Mouse (Mus musculus) frontal cortex, adult 2 months (tissue): ENCODE results near the gene Duox2. TPM values are rescaled to one million over a fixed set of nuclear protein-coding genes. Genes with fewer than 3 reads are reported as not detected.
"Not testable (repeated sequence)": the region's sequence is repeated elsewhere in the genome, so short reads cannot be mapped to it uniquely, and the experiment has no call there.

ENCODE experiments used
- DNase-seq, 2 experiments: peaks; one replicate each; pipeline ENCODE4 v3.0.0; 2022; ENCODE audit warnings: low spot score in 1 of 2; ENCODE audit errors: extremely low spot score in 1 of 2
- polyA plus RNA-seq: library from polyadenylated mRNA; depleted of rRNA; stranded (reverse); fragments of >200 nt; gene quantifications from 2 replicates; pipeline ENCODE4 v1.2.3, GENCODE M21; 2012; rRNA removed

Gene Duox2
- 0.88 and 1.1 TPM in 2 replicates for polyA plus RNA-seq

DNA sequence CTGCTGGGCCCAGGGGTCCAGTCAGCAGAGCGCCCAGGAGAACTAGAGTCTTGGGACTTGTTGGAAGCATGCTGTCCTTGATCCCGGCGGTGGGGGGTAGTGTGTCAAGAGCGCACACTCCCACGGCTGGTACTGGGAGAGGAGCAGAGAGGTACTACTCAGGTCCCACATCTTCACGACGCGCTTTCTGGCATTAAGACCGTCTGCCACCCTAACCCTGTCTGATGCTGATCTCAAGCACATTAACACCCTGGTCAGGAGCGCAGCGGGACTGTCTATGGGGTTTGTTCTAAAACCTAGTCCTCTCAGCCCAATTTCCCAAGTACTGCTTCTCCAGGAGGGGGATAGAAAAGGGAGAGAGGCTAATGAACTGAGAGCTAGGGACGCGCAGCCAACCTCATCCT lies at the start of gene Duox2:
Gene Duox2 (minus strand): TSS at position 354 of the 404 bp plus-strand sequence.
- no peak for DNase-seq

DNA sequence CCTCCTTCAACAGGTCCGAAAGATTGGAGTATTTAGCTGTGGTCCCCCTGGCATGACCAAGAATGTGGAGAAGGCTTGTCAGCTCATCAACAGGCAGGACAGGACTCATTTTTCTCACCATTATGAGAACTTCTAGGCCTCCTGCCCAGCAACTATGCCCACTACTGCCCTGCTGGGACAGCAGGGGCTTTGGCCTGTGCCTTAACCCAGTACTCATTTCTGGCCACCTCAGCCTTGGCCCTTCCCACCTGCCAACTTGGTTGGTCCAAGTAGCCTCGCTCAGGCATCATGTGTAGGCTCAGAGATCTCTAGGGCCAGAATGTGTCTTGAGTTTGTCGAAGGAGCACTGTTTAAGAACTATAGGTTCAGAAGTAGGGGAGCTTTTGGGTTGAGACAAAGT lies 49.0 kb upstream of the Duox2 start:
- DNase-seq = no peak

- DNase-seq = not testable (repeated sequence)
Observed at GRCm38 (mm10) chr2:122346164-122346563, 47.9 kb upstream of the Duox2 start.

GRCm38 (mm10) chr2:122345106-122345893 lies 47.1 kb upstream of the Duox2 start:
- DNase-seq = no peak

GRCm38 (mm10) chr2:122337291-122337690 lies 39.0 kb upstream of the Duox2 start:
- DNase-seq = no peak

GRCm38 (mm10) chr2:122334170-122334569 lies 35.9 kb upstream of the Duox2 start:
- DNase-seq = no peak

- no peak for DNase-seq
Observed at GRCm38 (mm10) chr2:122332222-122332621, 34.0 kb upstream of the Duox2 start.

DNA sequence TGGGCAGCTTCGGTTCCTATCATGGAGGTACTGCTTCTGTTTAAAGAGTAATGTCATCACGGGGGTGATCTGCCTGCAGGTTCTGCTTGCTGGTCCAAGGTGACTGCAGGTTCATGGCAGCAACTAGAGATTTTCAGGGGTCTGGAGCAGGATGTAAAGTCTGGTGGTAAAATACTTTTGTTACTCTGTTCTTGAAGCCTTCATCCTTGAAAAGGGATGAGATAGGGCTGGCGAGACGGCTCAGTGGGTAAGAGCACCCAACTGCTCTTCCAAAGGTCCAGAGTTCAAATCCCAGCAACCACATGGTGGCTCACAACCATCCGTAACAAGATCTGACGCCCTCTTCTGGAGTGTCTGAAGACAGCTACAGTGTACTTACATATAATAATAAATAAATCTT lies 32.1 kb upstream of the Duox2 start:
- DNase-seq = not testable (repeated sequence)

DNA sequence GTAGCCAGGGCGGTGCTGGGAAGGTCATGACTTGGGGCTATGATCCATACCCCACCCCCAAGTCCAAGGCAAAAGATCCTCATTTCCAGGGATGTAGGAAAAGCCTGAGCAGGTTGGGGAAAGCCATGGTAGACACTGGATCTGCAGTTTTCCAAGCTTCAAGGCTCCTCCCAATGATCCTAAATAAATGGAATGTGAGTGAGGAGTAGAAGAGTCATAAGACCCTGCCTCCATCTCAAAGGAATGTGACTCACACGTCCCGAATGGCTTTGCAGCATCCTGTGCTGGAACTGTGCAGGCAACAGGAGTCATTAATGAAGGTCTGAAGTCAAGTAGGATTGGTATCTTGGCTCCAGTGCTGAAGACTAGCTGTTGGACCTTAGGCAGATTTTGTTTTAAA lies 29.7 kb upstream of the Duox2 start:
- no peak for DNase-seq

DNA sequence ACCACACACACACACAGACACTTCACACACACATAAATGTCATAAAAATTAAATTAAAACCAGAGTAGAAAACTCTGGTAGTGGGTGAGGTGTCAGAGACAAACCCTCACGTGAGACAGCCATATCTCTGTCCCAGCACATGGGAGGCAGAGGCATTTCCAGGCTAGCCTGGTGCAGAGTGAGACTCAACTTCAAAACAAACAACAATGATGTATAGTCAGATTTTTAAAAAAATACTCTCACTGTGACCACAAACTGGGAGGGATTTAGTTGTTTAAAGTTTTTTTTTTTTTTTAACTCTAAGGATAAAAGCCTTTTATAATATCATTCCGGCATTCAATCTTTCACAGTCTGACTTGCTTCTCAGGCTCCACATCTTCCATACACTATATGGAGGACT lies 27.1 kb upstream of the Duox2 start:
- no peak for DNase-seq

- DNase-seq = no peak
Observed at GRCm38 (mm10) chr2:122324586-122324985, 26.3 kb upstream of the Duox2 start.

GRCm38 (mm10) chr2:122323960-122324359 lies 25.7 kb upstream of the Duox2 start:
- DNase-seq = no peak

GRCm38 (mm10) chr2:122317384-122317783 lies 19.1 kb upstream of the Duox2 start:
- DNase-seq = no peak

- DNase-seq = no peak
Observed at GRCm38 (mm10) chr2:122315372-122315771, 17.1 kb upstream of the Duox2 start, which contains the start of gene Duox1. Gene Duox1, plus strand, starts transcription at chr2:122315672.

- DNase-seq = no peak
Observed at GRCm38 (mm10) chr2:122313536-122313935, 15.3 kb upstream of the Duox2 start, which contains the start of gene Duoxa1. Gene Duoxa1, minus strand, starts transcription at chr2:122313730.

- DNase-seq = peak in 1 of 2 experiments; percentile 69
Observed at GRCm38 (mm10) chr2:122312722-122313417, 14.6 kb upstream of the Duox2 start.

DNA sequence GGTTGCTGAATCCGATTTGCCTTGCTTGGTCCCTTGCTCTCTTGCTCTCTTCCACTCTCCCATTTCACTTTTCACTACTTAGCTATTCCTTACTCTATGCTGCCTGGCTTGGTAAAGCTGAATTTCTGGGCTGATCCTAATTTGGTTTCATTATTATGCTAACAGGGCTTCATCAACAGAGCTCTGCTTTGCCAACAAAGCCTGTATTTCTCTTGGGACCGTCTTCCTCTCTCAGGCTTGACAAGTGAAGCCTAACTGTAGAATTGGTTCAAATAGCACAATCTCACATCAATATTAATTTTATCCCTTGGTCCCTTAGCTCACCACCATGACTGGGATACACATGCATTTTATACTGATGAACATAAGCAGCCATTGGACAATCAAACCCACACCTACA lies 13.3 kb upstream of the Duox2 start:
- no peak for DNase-seq

DNA sequence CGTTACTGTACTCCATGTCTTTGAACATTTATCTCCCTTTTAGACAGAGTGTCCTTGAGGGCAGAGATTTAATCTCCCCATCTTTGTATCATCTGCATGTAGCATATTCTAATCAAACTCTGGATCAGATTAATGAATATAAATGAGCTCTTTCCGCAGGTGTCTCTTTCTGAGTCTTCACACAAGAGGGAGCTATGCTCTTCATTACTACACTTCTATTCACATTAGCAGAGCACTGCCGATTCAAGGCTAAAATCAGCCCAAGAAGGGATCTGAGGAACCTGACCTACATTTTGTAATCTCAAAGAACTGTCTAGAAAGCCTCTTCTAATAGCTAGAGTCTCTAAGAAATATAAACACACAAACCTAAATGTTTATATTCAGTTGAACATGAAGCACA lies 11.4 kb upstream of the Duox2 start:
- DNase-seq = no peak

DNA sequence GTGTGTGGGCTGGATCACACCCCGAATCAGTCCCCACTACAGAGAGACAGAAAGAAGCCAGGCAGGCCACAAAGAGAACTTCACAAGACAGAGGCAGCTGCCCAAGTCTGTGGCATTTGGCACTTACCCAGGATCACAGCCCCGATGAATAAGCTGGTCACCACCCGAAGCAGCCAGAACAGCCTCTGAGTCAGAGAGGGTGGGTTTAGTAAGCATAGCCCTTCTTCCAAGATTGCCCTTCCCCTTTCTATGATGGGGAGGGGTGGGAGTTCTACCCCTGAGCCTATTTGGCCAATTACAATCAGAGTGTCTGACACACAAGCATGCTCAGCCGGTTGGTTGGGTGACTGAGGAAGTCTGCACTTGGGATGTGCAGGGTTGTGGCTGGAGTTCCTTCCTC lies 7.9 kb upstream of the Duox2 start:
- DNase-seq = peak in 1 of 2 experiments; percentile 22

DNA sequence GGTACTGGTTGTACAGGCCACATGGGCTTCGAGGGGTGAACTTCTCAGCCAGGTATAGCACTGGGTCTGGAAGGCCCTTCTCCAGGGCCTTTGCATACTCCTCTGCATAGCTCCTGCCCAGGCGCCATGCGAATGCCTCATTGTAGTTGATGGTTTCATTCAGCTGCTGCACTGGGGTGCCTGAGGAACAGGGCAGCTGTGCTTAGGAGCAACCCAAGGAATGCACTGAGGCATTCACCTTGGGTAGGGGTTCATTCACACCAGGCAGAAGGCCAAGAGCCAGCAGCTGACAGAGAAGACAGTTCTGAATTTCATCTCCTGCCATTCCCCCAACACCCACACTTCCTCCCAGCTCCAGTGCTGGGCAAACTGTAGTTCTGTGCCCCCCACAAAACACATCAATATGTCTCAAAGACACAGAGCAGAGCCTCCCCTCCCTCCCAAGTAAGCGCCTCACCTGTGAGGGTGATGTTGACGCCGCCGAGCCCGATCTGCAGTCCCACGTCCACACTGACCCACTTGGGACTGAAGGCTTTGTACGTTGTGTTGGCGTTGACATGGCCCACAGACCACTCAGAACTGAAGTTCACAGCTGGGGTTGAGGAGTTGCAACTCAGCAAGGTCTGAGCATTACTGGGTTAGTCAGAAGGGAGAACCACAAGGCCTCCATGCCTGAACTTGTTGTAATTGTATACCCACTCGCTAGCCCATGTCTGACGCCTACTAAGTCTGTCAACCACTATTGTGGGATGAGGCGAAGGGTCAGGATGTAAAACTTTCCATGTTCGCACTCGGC lies 7.0 kb upstream of the Duox2 start:
- DNase-seq = no peak

DNA sequence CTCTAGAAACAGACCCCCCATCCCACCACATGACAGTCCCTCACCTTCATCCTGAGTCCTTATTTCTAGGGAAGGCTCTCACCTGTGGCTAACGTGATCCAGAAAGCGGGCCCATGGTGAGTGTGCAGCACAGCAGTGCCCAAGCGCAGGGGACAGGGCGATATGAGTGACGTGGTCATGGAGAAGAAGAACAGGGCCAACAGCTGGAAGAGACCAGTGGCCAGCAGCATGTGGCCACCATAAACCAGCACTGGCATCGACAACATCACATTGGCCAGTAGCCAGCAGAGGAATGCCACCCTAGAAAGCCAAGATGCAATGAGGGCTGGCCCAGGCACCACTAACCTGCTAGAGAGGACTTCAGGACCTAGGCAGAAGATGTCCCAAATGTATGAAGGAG lies 6.3 kb upstream of the Duox2 start:
- no peak for DNase-seq
